Mouse (Mus musculus) adrenal gland, postnatal 14 days (tissue): ENCODE measurements around the gene Lrp5. TPM values are rescaled to one million over a fixed set of nuclear protein-coding genes. Genes with fewer than 3 reads are reported as not detected.
A peak's percentile ranks its signal among the peaks of the same experiment; 100 is the strongest.
"Not testable (repeated sequence)": the region's sequence is repeated elsewhere in the genome, so short reads cannot be mapped to it uniquely, and the experiment has no call there.

Experiments
- DNase-seq: peaks from one replicate; pipeline ENCODE4 v3.0.0; 2021; ENCODE audit warnings: mixed read lengths
- total RNA-seq: library from RNA; stranded (reverse); gene quantifications from 2 replicates; pipeline ENCODE4 v1.2.3, GENCODE M21; 2021

Gene Lrp5
- total RNA-seq, 1 experiment from 2014 or later: 97.9 TPM

DNA sequence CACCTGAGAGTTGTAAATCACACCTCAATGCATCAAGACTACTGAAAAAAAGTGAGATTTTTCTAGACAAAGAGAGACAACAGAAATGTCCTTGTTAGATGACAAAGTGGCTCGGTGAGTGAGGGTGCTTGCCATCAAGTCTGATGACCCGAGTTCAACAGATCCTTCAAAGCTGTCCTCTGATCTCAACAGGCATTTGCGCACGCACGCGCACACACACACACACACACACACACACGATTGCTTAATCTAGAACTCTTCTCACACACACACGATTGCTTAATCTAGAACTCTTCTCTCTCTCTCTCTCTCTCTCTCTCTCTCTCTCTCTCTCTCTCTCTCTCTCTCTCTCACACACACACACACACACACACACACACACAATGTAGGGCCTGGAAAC is 9.6 kb upstream of the Lrp5 start:
- peak; percentile 44 for DNase-seq

DNA sequence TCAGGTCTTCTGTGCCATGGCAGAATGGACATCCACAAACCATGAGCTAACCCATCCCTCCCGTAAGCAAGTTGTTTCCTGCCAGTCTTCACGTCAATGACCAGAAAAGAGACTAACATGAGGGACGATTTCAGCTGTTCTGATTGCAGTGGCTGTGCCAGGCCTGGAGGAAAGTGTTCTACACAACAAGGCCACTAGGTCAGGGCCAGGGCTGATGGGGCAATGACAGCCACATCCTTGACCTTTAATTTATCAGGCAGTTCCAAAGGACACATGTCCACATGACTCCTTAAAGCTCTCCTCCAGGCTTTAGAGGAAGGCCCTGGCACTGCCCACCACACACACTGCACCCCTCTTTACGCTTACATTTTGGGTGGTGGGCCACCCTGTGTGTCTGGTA is 9.1 kb upstream of the Lrp5 start:
- DNase-seq: peak; percentile 88

DNA sequence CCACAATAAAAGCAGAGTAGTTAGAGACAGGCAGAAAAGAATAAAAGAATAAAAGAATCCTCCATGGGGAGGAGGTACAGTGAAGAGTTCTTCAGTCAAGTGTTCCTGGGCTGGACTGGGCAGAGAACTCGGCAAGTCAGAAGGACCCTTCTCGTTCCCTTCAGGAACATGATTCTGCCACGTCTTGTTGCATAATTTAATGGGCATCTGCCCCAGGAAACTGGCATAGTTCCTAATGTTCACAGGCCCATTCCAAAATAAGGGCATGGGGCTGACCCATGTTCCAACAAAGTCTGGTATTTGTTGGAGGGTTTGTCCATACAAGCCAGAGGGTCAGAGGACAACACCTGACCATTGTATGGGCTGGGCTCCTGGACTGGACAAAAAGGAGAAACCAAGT is 8.6 kb upstream of the Lrp5 start:
- DNase-seq: peak; percentile 43

DNA sequence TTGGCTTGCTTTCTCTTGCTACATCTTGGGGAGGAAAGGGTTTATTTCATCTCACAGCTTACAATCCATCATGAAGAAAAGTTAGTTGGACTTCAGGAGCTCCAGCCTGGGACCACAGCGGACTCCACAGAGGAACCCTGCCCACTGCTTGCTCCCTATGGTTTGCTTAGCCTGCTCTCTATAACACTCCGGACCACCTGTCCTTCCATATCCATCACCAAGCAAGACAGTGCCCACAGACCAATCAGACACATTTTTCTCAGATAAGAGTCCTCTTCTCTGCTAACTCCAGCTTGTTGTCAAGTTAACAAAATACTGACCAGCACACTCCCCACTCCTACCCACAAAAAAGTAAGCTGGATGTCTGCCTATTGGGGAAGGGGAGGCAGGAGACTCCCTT is 8.1 kb upstream of the Lrp5 start:
- DNase-seq: no peak

DNA sequence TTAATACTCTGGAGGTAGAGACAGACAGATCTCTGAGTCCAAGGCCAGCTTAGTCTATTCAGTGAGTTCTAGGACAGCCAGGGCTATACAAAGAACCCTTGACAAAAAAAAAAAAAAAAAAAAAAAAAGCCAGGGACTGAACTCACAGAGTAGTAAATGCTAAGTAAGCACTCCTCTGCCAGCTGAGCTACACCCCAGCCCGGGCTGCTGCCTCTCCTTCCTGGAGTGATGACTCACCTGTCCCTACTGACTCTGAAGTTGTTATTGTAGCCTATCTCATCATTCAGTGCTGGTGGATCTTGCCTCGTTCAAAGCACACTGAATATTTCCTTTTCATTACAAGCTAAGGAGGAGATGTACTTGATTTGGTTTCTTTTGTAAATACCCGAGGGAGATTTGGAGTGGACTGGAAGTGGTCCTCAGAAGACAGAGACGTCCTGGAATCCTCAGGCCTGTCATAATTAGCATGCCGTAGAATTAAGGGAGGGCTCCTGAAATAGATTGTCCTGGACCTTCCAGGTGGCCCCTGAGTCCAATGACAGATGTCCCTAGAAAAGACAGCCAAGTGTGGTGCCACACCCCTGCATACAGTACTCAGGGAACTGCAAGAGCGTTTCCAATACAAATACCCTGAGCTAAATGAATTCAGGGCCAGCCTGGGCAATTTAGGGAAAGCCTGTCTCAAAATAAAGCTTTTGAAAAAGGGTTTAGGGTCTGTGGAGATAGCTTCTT is 6.2 kb upstream of the Lrp5 start:
- peak; percentile 54 for DNase-seq

DNA sequence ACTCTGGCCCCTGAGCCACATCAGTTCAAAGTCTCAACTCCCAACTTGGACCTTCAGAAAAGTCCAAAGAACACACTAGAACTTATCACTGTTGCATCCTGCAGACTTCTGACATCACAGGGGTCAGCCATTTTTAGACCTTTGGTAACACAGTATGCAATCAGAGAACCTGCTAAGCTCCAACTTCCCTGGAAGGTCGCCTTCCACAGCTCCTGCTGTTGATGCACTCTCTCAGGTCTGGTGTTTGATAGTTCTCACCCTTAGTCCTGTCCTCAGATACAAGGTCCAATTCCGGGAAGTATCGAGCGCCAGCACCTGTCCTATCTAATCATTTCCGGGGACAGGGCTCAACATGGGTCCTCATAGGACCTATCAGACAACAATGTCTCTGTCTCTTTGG is 5.0 kb upstream of the Lrp5 start:
- no peak for DNase-seq

DNA sequence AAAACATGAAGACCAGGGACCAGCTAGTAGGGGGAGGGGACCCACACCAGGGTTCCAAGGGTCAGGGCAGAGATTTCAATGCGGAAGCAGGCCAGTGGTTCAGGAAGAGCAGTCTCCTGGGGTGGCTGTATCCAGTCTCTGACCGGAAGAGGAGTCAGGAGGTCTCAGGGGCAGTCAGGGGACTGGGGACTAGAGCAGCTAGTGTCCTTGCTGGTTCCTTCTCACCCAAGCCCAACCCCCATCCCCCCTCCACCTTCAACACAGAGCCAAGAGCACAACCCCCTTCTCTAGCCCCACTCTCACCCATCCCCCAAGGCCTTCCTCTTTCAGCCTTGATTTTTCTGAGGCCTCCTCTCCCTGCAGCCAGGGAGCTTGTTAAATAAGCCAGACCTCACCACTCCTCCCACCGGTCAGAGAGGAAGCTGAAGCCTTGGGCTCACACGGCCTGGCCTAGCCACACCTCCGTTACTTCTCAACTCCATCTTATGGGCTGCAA is 1.4 kb upstream of the Lrp5 start:
- peak; percentile 66 for DNase-seq

DNA sequence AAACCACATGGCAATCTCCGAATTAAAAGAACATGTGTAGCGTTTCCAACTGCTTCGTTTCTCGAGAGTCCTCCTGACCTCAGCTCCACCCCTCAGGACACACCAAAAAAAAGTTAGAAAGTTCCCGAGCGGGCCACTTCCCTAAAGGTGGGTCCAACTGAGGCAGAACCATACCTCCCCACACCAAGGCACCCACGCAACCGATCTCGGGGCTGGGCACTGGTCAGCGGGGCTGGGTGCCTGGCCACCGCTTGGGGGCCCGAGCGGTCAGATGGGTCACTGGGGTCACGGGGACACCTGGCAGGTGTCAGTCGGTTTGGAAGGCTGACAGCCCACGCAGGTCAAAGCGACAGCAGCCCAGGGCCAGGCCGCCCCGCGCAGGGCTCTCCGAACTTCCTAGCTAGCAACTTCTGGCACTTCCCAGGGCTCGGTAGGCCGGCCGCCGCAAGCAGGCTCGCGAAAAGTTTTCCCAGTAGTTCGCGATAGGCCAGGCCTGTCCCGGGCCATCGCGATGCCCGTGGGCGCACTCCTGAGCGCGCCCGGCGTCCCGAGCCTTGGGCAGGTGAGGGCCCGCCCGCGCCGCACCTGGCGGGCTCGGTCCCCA is 651 bp downstream of the Lrp5 start:
- DNase-seq: peak; percentile 72

DNA sequence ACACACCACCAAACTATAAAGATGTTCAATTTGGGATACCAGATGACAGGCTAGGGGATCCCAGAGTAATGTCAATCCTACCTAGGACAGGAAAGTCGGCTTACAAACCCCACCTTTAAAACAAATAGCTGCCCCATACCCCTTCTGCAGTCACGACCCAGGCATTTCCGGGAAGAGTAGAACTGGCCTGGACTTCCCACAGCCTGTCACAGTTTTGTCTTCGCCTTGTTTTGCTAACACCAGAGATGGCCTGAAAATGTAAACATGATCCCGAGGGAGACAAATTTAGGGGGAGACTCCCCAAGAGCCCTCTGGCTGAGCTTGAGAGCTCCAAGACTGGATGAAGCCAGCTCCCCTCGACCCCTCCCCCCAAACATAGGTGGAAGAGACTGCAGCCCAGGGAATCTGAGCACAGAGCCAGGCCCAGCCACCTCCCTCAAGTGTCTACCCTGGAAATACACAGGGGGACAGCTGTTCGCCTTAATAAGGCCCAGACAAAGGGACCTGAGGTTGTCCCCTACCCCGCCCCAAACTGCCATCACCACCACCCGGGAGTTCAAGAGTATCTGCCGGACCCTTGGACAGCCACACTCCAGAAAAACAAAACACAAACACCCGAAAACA is 1.3 kb downstream of the Lrp5 start:
- no peak for DNase-seq

DNA sequence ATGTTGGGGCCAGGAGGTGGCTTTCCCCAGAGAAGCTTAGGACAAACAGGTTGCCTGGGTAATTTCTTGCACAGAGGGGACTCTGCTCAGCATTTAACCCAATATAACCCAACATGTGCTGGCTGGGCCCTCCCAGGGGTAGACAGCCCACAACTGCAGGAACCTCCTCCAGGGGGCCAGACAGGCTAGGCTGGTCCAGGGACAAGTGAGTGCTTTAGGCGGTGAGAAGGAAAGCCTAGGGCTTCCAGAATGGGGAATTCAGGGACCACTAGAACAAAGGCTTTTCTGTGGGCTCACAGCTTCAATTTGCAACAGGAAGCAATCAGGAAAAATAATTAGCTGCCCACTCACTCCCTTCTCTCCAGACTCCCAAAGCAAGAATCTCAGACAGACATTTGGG is 1.9 kb downstream of the Lrp5 start:
- no peak for DNase-seq

DNA sequence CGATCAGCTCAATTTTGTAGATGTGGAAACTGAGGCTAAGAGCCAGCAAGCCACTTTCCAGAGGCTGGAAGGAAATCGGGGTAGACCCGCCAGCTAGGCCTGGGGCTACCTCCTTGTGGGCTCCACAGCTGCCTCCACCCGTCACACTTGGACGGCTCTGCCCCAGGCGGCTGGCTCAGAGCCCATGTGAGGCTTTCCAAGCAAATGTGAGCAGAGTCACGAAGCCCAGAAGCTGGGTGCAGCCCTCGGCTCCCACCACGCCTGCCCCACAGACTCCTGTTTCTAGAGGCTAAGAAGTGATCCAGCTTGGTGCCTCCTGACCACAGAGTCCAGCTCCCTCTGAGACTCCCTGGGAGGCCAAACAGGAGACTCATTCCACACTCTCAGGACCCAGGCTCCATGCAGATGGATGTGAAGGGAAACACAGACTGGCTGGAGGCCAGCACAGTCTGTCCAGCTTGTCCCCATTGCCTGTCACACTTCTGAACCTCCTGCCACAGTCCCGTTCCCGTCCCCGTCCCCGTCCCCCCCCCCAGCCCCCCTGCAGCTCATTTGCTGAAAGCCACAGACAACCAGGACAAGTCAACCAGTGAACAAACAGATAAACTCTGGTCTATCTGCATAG is 4.9 kb downstream of the Lrp5 start:
- peak; percentile 88 for DNase-seq

DNA sequence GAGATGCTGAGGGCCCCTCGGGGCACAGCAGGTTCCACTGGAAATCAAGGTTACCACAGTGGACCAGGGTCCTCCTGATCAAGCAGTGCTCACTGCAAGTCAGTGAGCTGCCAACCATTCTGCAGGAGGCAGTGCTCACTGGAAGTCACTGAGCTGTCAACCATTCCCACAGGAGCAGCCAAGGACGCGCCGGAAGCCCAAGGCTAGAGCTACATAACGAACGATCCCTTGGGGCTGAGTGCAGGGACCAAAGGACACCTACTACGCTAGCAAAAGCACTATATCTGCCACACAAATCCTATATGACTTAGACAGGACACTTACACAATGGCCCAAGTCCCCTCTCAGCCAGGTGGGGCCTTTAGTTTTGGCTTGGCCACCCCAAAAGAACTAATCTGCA is 5.6 kb downstream of the Lrp5 start:
- peak; percentile 86 for DNase-seq

DNA sequence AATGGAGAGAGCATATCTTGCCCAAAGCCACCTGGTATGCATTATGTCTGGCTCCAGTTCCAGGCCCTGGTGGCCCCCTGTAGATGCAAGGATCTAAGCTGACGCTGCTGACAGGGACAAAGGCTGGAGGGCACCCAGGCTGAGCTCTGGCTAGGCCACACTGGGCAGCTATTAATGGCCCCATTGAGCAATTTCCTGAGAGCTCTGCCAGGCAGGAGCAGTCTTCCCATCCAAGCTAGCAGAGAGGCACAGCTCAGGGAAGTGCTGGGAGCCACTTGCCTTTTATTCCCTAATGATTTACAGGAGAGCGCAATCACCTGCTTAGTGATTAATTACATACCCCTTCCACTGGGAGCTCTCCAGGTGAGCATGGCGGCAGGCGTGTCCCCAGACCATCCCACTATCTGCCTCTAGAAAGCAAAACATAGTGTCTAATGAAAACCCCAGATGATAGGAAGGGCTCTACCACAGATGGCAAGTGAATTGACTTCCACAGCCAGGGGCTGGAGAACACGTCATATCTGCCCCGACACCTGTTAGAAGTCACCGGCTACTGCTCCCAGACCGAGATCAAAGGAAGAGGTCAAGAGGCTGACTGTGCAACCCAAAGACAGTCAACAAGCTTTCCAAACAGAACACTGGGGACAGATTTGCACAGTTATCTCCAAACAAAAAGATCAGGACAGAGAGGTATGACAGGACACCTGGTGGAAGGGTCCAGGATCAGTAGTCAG is 12.1 kb downstream of the Lrp5 start:
- DNase-seq: peak; percentile 76

DNA sequence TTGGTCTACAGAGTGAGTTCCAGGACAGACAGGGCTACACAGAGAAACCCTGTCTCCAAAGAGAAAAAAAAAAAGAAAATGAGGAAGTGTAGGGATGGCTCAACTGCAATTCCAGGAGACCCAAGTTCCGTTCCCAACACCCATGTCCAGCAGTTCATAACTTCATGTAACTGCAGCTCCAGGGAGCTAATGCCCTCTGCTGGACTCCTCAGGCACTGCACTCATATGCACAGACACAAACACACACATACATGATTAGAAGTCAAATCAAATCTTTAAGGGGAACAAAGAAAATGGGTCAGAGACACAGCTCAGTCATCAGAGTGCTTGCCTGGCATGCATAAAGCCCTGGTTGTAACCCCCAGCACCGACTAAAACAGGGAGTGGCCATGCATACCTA is 13.2 kb downstream of the Lrp5 start:
- DNase-seq: no peak

DNA sequence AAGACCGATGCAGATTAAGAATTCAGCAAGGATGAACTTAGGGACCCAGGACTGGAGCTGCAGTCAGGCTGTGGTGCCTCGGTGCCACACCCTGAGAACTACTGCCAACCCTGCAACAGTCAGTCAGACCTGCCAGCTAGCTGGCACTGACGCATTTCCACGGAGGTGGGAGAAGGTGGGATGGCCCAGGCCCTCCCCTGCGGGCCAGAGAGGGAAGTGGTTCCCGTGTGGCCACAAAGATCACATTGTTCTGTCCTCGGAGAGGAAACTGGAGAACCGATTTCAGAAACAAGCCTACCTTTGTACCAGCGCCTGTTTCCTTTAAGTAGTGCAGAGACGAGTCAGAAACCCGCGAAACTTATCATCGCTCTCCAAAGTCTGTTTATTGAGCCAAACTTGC is 17.3 kb downstream of the Lrp5 start:
- DNase-seq: peak; percentile 76

DNA sequence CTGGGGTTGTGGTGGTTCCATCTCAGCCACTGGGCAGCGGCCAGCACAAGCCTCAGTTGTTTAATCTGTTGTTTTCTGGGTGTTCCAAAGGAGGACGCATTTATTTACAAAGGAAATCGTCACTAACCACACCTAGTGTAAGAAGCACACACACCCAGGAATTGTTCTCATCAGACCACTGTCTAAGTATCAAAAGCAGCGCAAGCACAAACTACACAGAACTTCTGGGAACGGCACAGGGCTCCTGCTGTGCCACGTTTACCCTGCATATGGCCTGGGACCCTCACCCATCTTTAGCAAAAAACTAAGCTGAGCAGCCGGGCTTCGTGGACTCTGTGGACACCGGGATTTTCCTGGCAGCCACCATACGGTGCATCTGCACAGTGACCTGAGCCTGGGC is 17.8 kb downstream of the Lrp5 start:
- DNase-seq: no peak

DNA sequence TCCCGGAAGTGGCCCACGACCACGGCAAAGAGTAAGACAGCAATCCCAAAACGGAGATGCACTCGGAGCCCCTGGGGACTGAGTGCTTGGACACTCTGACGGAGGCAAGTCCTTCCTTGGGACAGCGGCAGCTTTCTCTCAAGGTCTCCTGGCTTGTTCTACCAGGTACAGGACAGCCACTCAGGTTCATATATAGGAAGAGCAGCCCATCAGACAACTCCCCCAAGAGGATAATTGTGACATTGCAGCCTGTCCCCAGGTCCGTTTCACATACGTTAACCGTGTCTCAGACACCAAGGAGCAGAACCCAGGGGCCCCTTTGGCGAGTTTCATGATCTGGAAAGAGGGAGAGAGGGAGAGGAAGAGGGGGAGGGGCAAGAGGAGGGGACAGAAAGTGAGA is 18.4 kb downstream of the Lrp5 start:
- no peak for DNase-seq

DNA sequence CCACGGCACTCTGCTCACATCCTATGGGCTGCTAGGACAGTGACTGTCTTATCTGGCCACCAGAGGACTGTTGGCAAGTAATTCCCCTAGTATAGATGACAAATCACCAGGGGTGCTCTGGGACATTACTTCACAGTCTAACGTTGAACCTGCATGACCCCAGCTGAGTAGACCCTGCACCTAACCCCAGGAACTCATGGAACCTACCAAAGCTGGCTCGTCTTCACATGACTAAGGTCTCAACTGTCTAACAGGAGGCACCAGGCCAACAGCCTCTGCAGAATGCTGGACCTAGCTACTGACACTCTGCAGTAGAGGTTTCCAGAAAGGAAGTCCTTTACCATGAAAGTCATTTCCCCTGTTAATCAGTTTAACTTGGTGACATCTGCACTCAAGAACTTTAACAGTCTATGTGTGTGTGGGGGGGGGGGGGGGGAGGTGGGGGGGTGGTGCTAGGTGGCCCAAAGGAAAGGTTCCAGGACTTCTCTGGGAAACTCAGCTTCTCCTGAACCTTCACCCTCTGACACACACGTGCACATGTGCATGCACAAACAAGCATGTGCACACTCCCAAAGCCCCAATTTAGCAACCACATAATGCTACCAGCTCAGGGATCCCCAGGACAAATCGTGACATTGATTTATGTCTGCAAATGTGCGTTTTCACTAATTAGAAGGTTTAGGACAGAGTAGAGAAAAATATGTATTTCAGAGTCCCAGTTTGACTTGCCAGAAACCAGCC is 19.0 kb downstream of the Lrp5 start:
- peak; percentile 68 for DNase-seq

DNA sequence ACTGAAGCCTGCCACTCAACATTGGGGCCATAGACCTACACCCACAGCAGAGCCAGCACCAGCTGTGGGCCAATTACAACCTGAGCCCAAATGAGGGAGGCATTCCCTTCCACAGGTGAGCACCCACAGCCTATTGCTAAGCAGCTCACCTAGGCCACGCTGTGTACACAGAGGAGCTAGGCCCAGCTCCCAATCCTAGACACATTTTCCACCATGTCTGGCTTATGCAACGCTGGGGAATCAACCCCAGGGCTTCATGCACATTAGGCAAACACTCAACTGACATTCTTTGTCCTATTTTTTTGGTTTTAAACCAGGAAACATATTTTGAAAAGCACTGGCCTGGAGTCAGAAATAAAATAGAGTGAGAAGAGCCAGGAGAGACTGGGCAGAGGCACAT is 19.7 kb downstream of the Lrp5 start:
- DNase-seq: no peak

DNA sequence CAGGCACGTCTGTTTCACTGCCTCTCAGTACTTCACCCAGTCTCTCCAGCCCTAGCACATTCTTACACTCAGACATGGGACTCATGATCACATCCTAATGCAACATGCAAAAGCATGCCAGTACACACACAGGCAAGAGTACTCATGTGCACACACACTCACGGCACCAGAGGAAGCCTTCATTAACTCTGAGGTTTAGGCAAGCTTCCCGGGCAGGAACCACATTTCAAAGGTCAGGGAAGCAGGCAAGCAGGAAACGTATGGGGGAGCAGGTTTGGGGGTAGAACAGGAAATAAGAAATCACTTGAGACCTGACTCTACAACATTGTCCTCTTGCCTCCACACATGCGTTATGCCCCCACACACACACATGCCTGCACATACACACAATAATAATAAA is 20.9 kb downstream of the Lrp5 start:
- peak; percentile 68 for DNase-seq

DNA sequence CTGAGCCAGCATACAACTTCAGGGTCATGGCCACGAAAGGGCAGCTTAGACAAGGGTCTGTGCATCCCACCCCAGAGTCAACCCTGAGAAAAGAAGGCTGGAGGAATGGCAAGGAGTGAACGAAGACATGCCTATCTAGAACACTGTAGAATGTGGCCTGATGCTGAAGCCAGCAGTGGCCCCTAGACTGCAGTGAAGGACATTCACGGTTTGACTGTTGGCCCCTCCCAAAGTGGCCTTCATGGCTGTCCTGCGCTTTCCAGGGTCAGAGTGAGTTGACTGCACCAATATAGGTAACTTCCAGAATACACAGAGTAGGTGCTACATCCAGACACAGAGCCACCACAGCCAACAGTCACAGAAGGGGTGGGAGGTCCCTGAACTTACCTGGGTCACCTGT is 28.4 kb downstream of the Lrp5 start:
- peak; percentile 58 for DNase-seq

DNA sequence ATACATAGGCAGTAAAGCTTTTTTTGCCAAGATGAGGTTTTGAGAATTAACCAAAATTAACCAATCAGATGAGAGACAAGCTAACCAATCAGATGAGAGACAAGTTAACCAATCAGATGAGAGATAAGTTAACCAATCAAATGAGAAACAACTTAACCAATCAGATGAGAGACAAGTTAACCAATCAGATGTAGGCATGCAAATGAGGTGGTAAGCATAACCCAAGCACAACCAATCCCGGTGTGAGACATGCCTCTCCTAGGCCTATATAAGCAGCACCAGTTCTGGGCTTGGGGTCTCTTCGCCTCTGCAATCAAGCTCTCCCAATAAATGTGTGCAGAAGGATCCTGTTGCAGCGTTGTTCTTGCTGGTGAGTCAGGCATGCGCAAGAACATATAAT is 29.3 kb downstream of the Lrp5 start:
- not testable (repeated sequence) for DNase-seq
